Mouse (Mus musculus): ENCODE measurements around the gene 2310011J03Rik. TPM values are rescaled to one million over a fixed set of nuclear protein-coding genes. Genes with fewer than 3 reads are reported as not detected.

2310011J03Rik gene
- total RNA-seq, 2 experiments from 2014 or later: 19.9 to 21.0 TPM

DNA sequence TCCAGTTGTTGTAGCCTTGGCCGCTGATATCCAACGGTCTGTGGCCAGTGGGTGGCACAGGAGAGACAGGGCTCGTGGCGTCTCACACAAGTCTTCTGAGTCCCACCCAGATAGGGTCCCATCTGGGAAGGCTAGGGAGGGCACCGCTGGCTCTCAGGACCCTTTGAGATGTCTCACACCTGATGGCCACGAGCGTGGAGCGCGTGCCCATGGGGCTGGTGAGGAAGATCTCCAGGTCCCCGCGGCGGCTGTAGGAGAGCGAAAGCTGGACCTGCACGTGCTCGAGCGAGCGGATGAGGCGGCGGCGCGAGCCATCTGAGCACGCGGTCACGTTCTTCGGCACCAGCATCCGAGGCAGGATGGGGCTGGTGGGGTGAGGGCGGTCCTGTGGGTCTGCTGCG, 2.5 kb upstream of the 2310011J03Rik start:
- intact Hi-C loops (cut with DNase I): no loop called here
- DNase-seq (ENCODE audit: extremely low spot score in 1 of 2, low spot score in 2 of 2): peak in 1 of 2 experiments; percentile 72

- intact Hi-C loops (cut with DNase I): no loop called here
- DNase-seq (ENCODE audit: extremely low spot score in 1 of 2, low spot score in 2 of 2): peak in 1 of 2 experiments; percentile 57
Measured at GRCm38 (mm10) chr10:80321670-80322581, 1.6 kb upstream of the 2310011J03Rik start.

GRCm38 (mm10) chr10:80321014-80321669, 805 bp upstream of the 2310011J03Rik start:
- no peak for DNase-seq (ENCODE audit: extremely low spot score in 1 of 2, low spot score in 2 of 2)
- intact Hi-C loops (cut with DNase I): no loop called here

- DNase-seq (ENCODE audit: extremely low spot score in 1 of 2, low spot score in 2 of 2): no peak
- intact Hi-C loops (cut with DNase I): no loop called here
Measured at GRCm38 (mm10) chr10:80317011-80317410, 3.3 kb downstream of the 2310011J03Rik start.

- DNase-seq (ENCODE audit: extremely low spot score in 1 of 2, low spot score in 2 of 2): no peak
- intact Hi-C loops (cut with DNase I): no loop called here
Measured at GRCm38 (mm10) chr10:80316359-80316781, 4.0 kb downstream of the 2310011J03Rik start.

- no peak for DNase-seq (ENCODE audit: extremely low spot score in 1 of 2, low spot score in 2 of 2)
- intact Hi-C loops (cut with DNase I): no loop called here
Measured at GRCm38 (mm10) chr10:80315315-80315714, 5.0 kb downstream of the 2310011J03Rik start.

- intact Hi-C loops (cut with DNase I): no loop called here
- DNase-seq (ENCODE audit: extremely low spot score in 1 of 2, low spot score in 2 of 2): peak in 1 of 2 experiments; percentile 43
Measured at GRCm38 (mm10) chr10:80314494-80315001, 5.8 kb downstream of the 2310011J03Rik start.

DNA sequence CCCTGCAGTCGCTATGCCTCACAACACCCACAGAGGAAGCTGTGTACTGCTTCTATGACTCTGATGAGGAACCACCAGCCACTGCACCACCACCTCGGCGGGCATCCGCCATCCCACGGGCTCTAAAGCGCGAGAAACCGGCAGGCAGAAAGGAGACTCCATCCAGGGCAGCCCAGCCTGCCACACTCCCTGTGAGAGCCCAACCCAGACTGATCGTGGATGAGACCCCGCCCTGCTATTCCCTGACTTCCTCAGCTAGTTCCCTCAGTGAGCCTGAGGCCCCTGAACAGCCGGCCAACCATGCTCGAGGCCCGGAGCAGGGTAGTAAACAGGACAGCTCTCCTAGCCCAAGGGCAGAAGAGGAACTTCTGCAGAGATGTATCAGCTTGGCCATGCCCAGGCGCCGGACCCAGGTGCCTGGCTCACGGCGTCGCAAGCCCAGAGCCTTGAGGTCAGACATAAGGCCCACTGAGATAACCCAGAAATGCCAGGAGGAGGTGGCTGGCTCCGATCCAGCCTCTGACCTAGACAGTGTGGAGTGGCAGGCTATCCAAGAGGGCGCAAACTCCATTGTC, 6.6 kb downstream of the 2310011J03Rik start:
- no peak for DNase-seq (ENCODE audit: extremely low spot score in 1 of 2, low spot score in 2 of 2)

DNA sequence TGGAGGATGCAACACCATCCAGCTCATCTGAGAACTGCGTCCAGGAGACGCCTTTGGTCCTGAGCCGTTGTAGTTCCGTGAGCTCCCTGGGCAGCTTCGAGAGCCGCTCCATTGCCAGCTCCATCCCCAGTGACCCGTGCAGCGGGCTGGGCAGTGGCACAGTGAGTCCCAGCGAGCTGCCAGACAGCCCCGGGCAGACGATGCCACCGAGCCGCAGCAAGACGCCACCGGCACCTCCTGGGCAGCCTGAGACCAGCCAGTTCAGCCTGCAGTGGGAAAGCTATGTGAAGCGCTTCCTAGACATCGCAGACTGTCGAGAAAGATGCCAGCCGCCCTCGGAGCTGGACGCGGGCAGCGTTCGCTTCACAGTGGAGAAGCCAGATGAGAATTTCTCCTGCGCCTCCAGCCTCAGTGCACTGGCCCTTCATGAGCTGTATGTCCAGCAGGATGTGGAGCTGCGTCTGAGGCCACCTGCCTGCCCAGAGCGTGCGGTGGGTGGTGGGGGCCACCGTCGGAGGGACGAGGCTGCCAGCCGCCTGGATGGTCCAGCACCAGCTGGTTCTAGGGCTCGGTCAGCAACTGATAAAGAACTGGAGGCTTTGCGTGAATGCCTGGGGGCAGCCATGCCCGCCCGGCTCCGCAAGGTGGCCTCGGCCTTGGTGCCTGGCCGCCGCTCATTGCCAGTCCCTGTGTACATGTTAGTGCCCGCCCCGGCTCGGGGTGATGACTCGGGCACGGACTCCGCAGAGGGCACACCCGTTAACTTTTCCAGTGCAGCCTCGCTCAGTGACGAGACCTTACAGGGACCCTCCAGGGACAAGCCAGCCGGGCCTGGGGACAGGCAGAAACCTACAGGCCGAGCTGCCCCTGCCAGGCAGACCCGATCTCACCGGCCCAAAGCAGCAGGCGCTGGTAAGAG, 7.5 kb downstream of the 2310011J03Rik start:
- DNase-seq (ENCODE audit: extremely low spot score in 1 of 2, low spot score in 2 of 2): peak in 1 of 2 experiments; percentile 38

More for the DNA sequence above, 6.6 kb downstream of the 2310011J03Rik start:
- intact Hi-C loops (cut with DNase I): no loop called here

GRCm38 (mm10) chr10:80311560-80311959, 8.8 kb downstream of the 2310011J03Rik start:
- DNase-seq (ENCODE audit: extremely low spot score in 1 of 2, low spot score in 2 of 2): no peak
- intact Hi-C loops (cut with DNase I): no loop called here

More for the DNA sequence above, 7.5 kb downstream of the 2310011J03Rik start:
- intact Hi-C loops (cut with DNase I): no loop called here

GRCm38 (mm10) chr10:80304862-80305261, 15.5 kb downstream of the 2310011J03Rik start:
- intact Hi-C loops (cut with DNase I): no loop called here
- no peak for DNase-seq (ENCODE audit: extremely low spot score in 1 of 2, low spot score in 2 of 2)

DNA sequence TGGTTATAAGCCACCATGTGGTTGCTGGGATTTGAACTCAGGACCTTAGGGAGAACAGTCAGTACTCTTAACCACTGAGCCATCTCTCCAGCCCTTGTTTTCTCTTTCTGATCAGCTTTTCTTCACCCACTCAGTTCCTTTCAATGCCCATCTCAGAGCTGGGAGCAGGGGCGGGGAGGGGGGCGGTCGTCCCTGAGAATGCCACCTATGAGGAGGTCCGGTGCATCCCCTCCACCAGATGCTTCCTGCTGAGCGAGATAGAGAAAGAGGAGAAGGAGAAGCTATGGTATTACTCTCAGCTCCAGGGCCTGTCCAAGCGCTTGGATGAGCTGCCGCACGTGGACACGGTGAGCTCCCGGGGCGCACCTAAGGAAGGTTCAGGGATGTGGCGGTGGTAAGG, 15.9 kb downstream of the 2310011J03Rik start:
- DNase-seq (ENCODE audit: extremely low spot score in 1 of 2, low spot score in 2 of 2): no peak
- intact Hi-C loops (cut with DNase I): no loop called here

DNA sequence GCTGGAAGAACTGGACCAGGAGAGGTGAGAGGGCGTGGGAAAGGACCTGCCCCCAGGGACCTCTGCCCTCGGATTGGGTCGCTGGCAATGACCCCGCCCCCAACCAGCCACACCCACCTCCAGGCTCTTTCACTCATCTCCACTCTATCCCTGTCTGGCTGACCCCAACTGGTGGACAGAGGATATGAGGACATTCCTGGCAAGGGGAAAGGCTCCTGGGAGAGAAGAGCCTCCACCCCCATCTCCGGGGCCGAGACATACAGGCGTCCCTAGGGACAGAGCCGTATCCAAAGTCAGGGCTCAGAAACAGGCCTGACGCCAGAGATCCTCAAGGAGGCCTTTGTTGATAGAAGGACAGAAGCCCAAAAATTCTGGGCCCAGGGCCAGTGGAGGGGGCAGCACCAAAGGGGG, 17.9 kb downstream of the 2310011J03Rik start:
- intact Hi-C loops (cut with DNase I): no loop called here
- peak; percentile 69 to 90 for DNase-seq (ENCODE audit: extremely low spot score in 1 of 2, low spot score in 2 of 2)

- intact Hi-C loops (cut with DNase I): no loop called here
- DNase-seq (ENCODE audit: extremely low spot score in 1 of 2, low spot score in 2 of 2): no peak
Measured at GRCm38 (mm10) chr10:80302082-80302355, 18.3 kb downstream of the 2310011J03Rik start.

GRCm38 (mm10) chr10:80301256-80302081, 18.9 kb downstream of the 2310011J03Rik start:
- intact Hi-C loops (cut with DNase I): no loop called here
- peak in 1 of 2 experiments; percentile 4 for DNase-seq (ENCODE audit: extremely low spot score in 1 of 2, low spot score in 2 of 2)

GRCm38 (mm10) chr10:80300672-80301181, 19.6 kb downstream of the 2310011J03Rik start:
- intact Hi-C loops (cut with DNase I): no loop called here
- peak in 1 of 2 experiments; percentile 66 for DNase-seq (ENCODE audit: extremely low spot score in 1 of 2, low spot score in 2 of 2)

GRCm38 (mm10) chr10:80299824-80300223, 20.5 kb downstream of the 2310011J03Rik start:
- intact Hi-C loops (cut with DNase I): no loop called here
- DNase-seq (ENCODE audit: extremely low spot score in 1 of 2, low spot score in 2 of 2): no peak
